Mouse (Mus musculus): ENCODE results near the gene Sipa1. TPM values are rescaled to one million over a fixed set of nuclear protein-coding genes. Genes with fewer than 3 reads are reported as not detected.
A peak's percentile ranks its signal among the peaks of the same experiment; 100 is the strongest.

The Sipa1 gene
- polyA plus RNA-seq, 1 experiment from 2014 or later = 18.4 TPM

GRCm38 (mm10) chr19:5645280-5645679 lies 18.2 kb downstream of the Sipa1 start:
- Histone ChIP-seq H3K4me3 (ENCODE audit: low read depth, low read length) (no peak overlapping the region), H3K36me3 (ENCODE audit: control insufficient read depth, insufficient read depth, low read length) (peaks cover 15% of the 10 kb centered on the region; the same call in 1 of the 2 replicates), H3K4me2 (ENCODE audit: low read depth, low read length, severe bottlenecking) (no peak overlapping the region), H3K27ac (ENCODE audit: low read depth, low read length) (no peak overlapping the region), H3K9me3 (ENCODE audit: control insufficient read depth, low read length) (no peaks in the 10 kb centered on the region), H3K27me3 (ENCODE audit: control insufficient read depth, insufficient read depth, low read length) (no peaks in the 10 kb centered on the region), H3K4me1 (replicated peaks; ENCODE audit: control insufficient read depth, insufficient read depth, low read length) (no peaks in the 10 kb centered on the region; the same call in 1 of the 2 replicates), H3K9ac (ENCODE audit: low read length) (no peak overlapping the region)
- DNase-seq (ENCODE audit: low spot score) = no peak
- WGBS = 96% methylated on average over 9 of the region's 9 CpGs
- no peak for ATAC-seq (replicated peaks; ENCODE audit: low FRiP score)

GRCm38 (mm10) chr19:5641641-5642040 lies 21.9 kb downstream of the Sipa1 start:
- Histone ChIP-seq H3K9me3 (ENCODE audit: control insufficient read depth, low read length) (no peaks in the 10 kb centered on the region), H3K9ac (ENCODE audit: low read length) (no peak overlapping the region), H3K27ac (ENCODE audit: low read depth, low read length) (no peak overlapping the region), H3K4me2 (ENCODE audit: low read depth, low read length, severe bottlenecking) (no peak overlapping the region), H3K4me3 (ENCODE audit: low read depth, low read length) (no peak overlapping the region), H3K36me3 (ENCODE audit: control insufficient read depth, insufficient read depth, low read length) (peaks cover 15% of the 10 kb centered on the region; the same call in 1 of the 2 replicates), H3K27me3 (ENCODE audit: control insufficient read depth, insufficient read depth, low read length) (no peaks in the 10 kb centered on the region), H3K4me1 (replicated peaks; ENCODE audit: control insufficient read depth, insufficient read depth, low read length) (peaks cover 5% of the 10 kb centered on the region)
- 92% methylated on average over 8 of the region's 8 CpGs for WGBS
- DNase-seq (ENCODE audit: low spot score) (no peak), ATAC-seq (replicated peaks; ENCODE audit: low FRiP score) (no peak)

GRCm38 (mm10) chr19:5641021-5641420 lies 22.5 kb downstream of the Sipa1 start:
- Histone ChIP-seq H3K4me3 (ENCODE audit: low read depth, low read length) (no peak overlapping the region), H3K9ac (ENCODE audit: low read length) (no peak overlapping the region), H3K4me2 (ENCODE audit: low read depth, low read length, severe bottlenecking) (no peak overlapping the region), H3K27me3 (ENCODE audit: control insufficient read depth, insufficient read depth, low read length) (no peaks in the 10 kb centered on the region), H3K4me1 (replicated peaks; ENCODE audit: control insufficient read depth, insufficient read depth, low read length) (peaks cover 6% of the 10 kb centered on the region), H3K9me3 (ENCODE audit: control insufficient read depth, low read length) (no peaks in the 10 kb centered on the region), H3K27ac (ENCODE audit: low read depth, low read length) (no peak overlapping the region), H3K36me3 (ENCODE audit: control insufficient read depth, insufficient read depth, low read length) (peaks cover 15% of the 10 kb centered on the region; the same call in 1 of the 2 replicates)
- ATAC-seq (replicated peaks; ENCODE audit: low FRiP score) (no peak), DNase-seq (ENCODE audit: low spot score) (no peak)
- WGBS = 94% methylated on average over 17 of the region's 17 CpGs

GRCm38 (mm10) chr19:5640339-5640738 lies 23.2 kb downstream of the Sipa1 start:
- Histone ChIP-seq H3K9ac (ENCODE audit: low read length) (no peak overlapping the region), H3K9me3 (ENCODE audit: control insufficient read depth, low read length) (no peaks in the 10 kb centered on the region), H3K4me1 (replicated peaks; ENCODE audit: control insufficient read depth, insufficient read depth, low read length) (peaks cover 6% of the 10 kb centered on the region), H3K27me3 (ENCODE audit: control insufficient read depth, insufficient read depth, low read length) (no peaks in the 10 kb centered on the region), H3K4me3 (ENCODE audit: low read depth, low read length) (no peak overlapping the region), H3K36me3 (ENCODE audit: control insufficient read depth, insufficient read depth, low read length) (peaks cover 15% of the 10 kb centered on the region; the same call in 1 of the 2 replicates), H3K4me2 (ENCODE audit: low read depth, low read length, severe bottlenecking) (no peak overlapping the region), H3K27ac (ENCODE audit: low read depth, low read length) (no peak overlapping the region)
- 83% methylated on average over 9 of the region's 9 CpGs for WGBS
- ATAC-seq (replicated peaks; ENCODE audit: low FRiP score) (no peak), DNase-seq (ENCODE audit: low spot score) (no peak)

GRCm38 (mm10) chr19:5638416-5639005 lies 25.0 kb downstream of the Sipa1 start:
- H3K27ac ChIP-seq (ENCODE audit: low read depth, low read length) = no peak overlapping the region
- DNase-seq (ENCODE audit: low spot score) = no peak
- peak overlapping the region; percentile 91 for H3K4me2 ChIP-seq (ENCODE audit: low read depth, low read length, severe bottlenecking)
- H3K36me3 ChIP-seq (ENCODE audit: control insufficient read depth, insufficient read depth, low read length) = peaks cover 15% of the 10 kb centered on the region; the same call in 1 of the 2 replicates
- ATAC-seq (replicated peaks; ENCODE audit: low FRiP score) = no peak
- peaks cover 6% of the 10 kb centered on the region for H3K4me1 ChIP-seq (replicated peaks; ENCODE audit: control insufficient read depth, insufficient read depth, low read length)
- no peaks in the 10 kb centered on the region for H3K27me3 ChIP-seq (ENCODE audit: control insufficient read depth, insufficient read depth, low read length)
- WGBS = 94% methylated on average over 18 of the region's 18 CpGs
- no peaks in the 10 kb centered on the region for H3K9me3 ChIP-seq (ENCODE audit: control insufficient read depth, low read length)
- H3K9ac ChIP-seq (ENCODE audit: low read length) = peak overlapping the region; percentile 88; the same call in 1 of the 2 replicates
- H3K4me3 ChIP-seq (ENCODE audit: low read depth, low read length) = peak overlapping the region; percentile 81

GRCm38 (mm10) chr19:5637069-5638047 lies 26.1 kb downstream of the Sipa1 start, which contains the start of gene Rela:
TSS of gene Rela (plus strand) at chr19:5637483.
- Histone ChIP-seq H3K27me3 (ENCODE audit: control insufficient read depth, insufficient read depth, low read length) (no peaks in the 10 kb centered on the region), H3K36me3 (ENCODE audit: control insufficient read depth, insufficient read depth, low read length) (peaks cover 15% of the 10 kb centered on the region; the same call in 1 of the 2 replicates), H3K4me2 (ENCODE audit: low read depth, low read length, severe bottlenecking) (peak within 1 kb of the TSS; percentile 91), H3K9ac (ENCODE audit: low read length) (peak within 1 kb of the TSS; percentile 88), H3K4me3 (ENCODE audit: low read depth, low read length) (peak within 1 kb of the TSS; percentile 81), H3K27ac (ENCODE audit: low read depth, low read length) (peak within 1 kb of the TSS; percentile 85), H3K9me3 (ENCODE audit: control insufficient read depth, low read length) (no peaks in the 10 kb centered on the region), H3K4me1 (replicated peaks; ENCODE audit: control insufficient read depth, insufficient read depth, low read length) (peaks cover 6% of the 10 kb centered on the region)
- ATAC-seq (replicated peaks; ENCODE audit: low FRiP score) (peak; percentile 89), DNase-seq (ENCODE audit: low spot score) (peak; percentile 91)
- under 1% methylated on average over 101 of the region's 109 CpGs for WGBS

GRCm38 (mm10) chr19:5636571-5637041 lies 26.9 kb downstream of the Sipa1 start:
- WGBS = 44% methylated on average over 12 of the region's 12 CpGs
- H3K9me3 ChIP-seq (ENCODE audit: control insufficient read depth, low read length) = no peaks in the 10 kb centered on the region
- no peak for DNase-seq (ENCODE audit: low spot score)
- peaks cover 6% of the 10 kb centered on the region for H3K4me1 ChIP-seq (replicated peaks; ENCODE audit: control insufficient read depth, insufficient read depth, low read length)
- peak overlapping the region; percentile 81 for H3K4me3 ChIP-seq (ENCODE audit: low read depth, low read length)
- peak overlapping the region; percentile 91 for H3K4me2 ChIP-seq (ENCODE audit: low read depth, low read length, severe bottlenecking)
- ATAC-seq (replicated peaks; ENCODE audit: low FRiP score) = no peak; the same call in 1 of the 2 replicates
- H3K27me3 ChIP-seq (ENCODE audit: control insufficient read depth, insufficient read depth, low read length) = no peaks in the 10 kb centered on the region
- H3K27ac ChIP-seq (ENCODE audit: low read depth, low read length) = peak overlapping the region; percentile 85
- H3K9ac ChIP-seq (ENCODE audit: low read length) = peak overlapping the region; percentile 88
- H3K36me3 ChIP-seq (ENCODE audit: control insufficient read depth, insufficient read depth, low read length) = peaks cover 13% of the 10 kb centered on the region; the same call in 1 of the 2 replicates

GRCm38 (mm10) chr19:5636036-5636570 lies 27.4 kb downstream of the Sipa1 start:
- Histone ChIP-seq H3K27ac (ENCODE audit: low read depth, low read length) (no peak overlapping the region), H3K27me3 (ENCODE audit: control insufficient read depth, insufficient read depth, low read length) (no peaks in the 10 kb centered on the region), H3K4me3 (ENCODE audit: low read depth, low read length) (no peak overlapping the region), H3K4me2 (ENCODE audit: low read depth, low read length, severe bottlenecking) (no peak overlapping the region), H3K9me3 (ENCODE audit: control insufficient read depth, low read length) (no peaks in the 10 kb centered on the region), H3K36me3 (ENCODE audit: control insufficient read depth, insufficient read depth, low read length) (peaks cover 8% of the 10 kb centered on the region; the same call in 1 of the 2 replicates), H3K4me1 (replicated peaks; ENCODE audit: control insufficient read depth, insufficient read depth, low read length) (peaks cover 6% of the 10 kb centered on the region), H3K9ac (ENCODE audit: low read length) (no peak overlapping the region; the same call in 1 of the 2 replicates)
- ATAC-seq (replicated peaks; ENCODE audit: low FRiP score) (no peak), DNase-seq (ENCODE audit: low spot score) (no peak)
- WGBS = 89% methylated on average over 7 of the region's 7 CpGs

Measured in forebrain, embryonic 11.5 days (tissue).